Mouse (Mus musculus) kidney, adult 2 months (tissue): ENCODE measurements at regions not wholly inside any gene's neighbourhood (a gene's known extent, or its start where the extent isn't known, plus 50 kb on each side); places are given as distances from the start of the nearest gene placed in this dataset.

Experiments used
- CTCF ChIP-seq: fragments of 200-500 bp; conservative IDR thresholded peaks from 2 replicates; pipeline ENCODE4 v1.5.1; 2011; ENCODE audit warnings: low read depth, mild to moderate bottlenecking, control low read depth, low read length, moderate library complexity, mixed read lengths; ENCODE audit not compliant: insufficient read depth, insufficient read length
- POLR2A ChIP-seq: fragments of 200-500 bp; IDR thresholded peaks from one replicate; pipeline ENCODE4 v1.6.1; 2011; ENCODE audit warnings: low read depth, low read length, control low read depth

DNA sequence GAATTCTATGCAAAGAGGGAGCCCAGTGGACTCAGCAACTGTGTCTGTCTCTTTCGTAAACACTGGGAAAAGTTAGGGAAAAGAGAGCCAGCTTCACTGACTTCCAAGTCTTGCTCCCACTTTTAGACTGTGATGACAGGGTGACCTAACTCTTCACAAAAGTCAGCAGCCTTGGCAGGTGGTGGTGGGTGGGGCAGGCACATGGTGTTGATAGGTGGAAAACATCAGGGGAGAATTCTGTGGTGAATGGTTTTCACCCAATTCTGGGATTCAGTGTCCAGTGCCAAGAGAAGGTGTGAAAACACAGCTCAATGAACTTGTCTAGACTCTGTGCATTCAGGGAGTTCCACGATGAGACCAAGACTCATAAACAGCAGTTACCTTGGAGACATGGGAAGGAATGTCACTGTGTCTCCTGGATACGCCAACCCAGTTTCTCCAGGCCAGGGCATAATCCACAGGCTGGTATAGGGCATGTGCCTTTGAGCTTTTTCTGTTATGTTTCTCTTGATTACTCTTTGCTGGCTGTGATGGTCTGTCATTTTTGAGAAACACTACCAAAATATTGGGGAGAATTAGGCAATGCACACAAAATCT is 238.9 kb upstream of the Ednra start:
- TF ChIP-seq CTCF = no peak
- no peak for TF ChIP-seq POLR2A
